Mouse (Mus musculus) limb, embryonic 10.5 days (tissue): ENCODE measurements around the gene C1qtnf1. TPM values are rescaled to one million over a fixed set of nuclear protein-coding genes. Genes with fewer than 3 reads are reported as not detected.
A peak's percentile ranks its signal among the peaks of the same experiment; 100 is the strongest.

Experiments used
- DNase-seq: peaks from one replicate; pipeline ENCODE4 v3.0.0-alpha.2; 2017; ENCODE audit warnings: low spot score
- H3K27ac ChIP-seq: fragments of 300-500 bp; sonication (generic); 2 replicates; pipeline ENCODE4 v1.5.1; 2016; ENCODE audit warnings: mild to moderate bottlenecking
- H3K27me3 ChIP-seq: fragments of 300-500 bp; sonication (generic); 2 replicates; pipeline ENCODE4 v1.6.1; 2016; ENCODE audit warnings: low read depth, mild to moderate bottlenecking; ENCODE audit not compliant: poor library complexity, severe bottlenecking
- H3K36me3 ChIP-seq: fragments of 300-500 bp; sonication (generic); 2 replicates; pipeline ENCODE4 v1.6.1; 2016; ENCODE audit warnings: mild to moderate bottlenecking, moderate library complexity
- H3K4me1 ChIP-seq: fragments of 300-500 bp; sonication (generic); 2 replicates; pipeline ENCODE4 v1.6.1; 2016
- H3K4me3 ChIP-seq: fragments of 300-500 bp; sonication (generic); 2 replicates; pipeline ENCODE4 v1.5.1; 2016; ENCODE audit warnings: mild to moderate bottlenecking, moderate library complexity
- H3K9me3 ChIP-seq: fragments of 300-500 bp; sonication (generic); replicated peaks from 2 replicates; pipeline ENCODE4 v1.6.1; 2016; ENCODE audit warnings: mild to moderate bottlenecking
- WGBS: fragments of 180-500 bp; shearing (Covaris S2); methylation state at CpG from one replicate; pipeline ENCODE4 v1.1.7; 2016; 5-methylcytosine and 5-hydroxymethylcytosine counted together
- polyA plus RNA-seq: library from polyadenylated mRNA; unstranded; fragments of >200 nt; fragmentation: Nextera tagmentation; extraction: Ambion mirVana; gene quantifications from 2 replicates; pipeline ENCODE4 v1.2.1, GENCODE M21; 2016

The C1qtnf1 gene
- polyA plus RNA-seq, 1 experiment from 2014 or later = 3.1 TPM

- Histone ChIP-seq H3K27me3 (peaks cover 27% of the 10 kb centered on the region), H3K4me1 (peaks cover 67% of the 10 kb centered on the region), H3K36me3 (peaks cover 44% of the 10 kb centered on the region), H3K9me3 (no peaks in the 10 kb centered on the region), H3K27ac (peak overlapping the region; percentile 39; the same call in 1 of the 2 replicates), H3K4me3 (no peak overlapping the region)
- no peak for DNase-seq
- WGBS = 73% methylated on average over 8 of the region's 8 CpGs
Observed at GRCm38 (mm10) chr11:118488191-118488906, 60.3 kb downstream of the C1qtnf1 start.

DNA sequence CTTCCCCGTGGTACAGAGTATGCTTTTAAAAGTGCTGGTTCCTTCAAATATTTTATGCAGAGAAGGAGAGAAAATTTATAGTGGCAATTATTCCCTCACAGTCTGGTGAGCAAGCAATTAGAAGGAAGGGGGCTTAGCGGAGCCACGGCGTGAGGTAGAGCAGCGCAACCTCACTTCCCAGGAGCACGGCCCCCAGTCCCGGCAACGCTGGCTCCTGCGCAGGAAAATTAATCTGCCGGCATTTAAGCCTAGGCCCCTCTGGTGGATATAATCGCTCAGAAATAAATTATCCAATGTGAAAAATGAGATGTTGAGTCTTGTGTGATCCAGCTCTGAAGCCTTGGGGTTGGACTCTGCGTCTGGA, 60.9 kb downstream of the C1qtnf1 start:
- H3K4me1 ChIP-seq = peaks cover 62% of the 10 kb centered on the region
- peaks cover 27% of the 10 kb centered on the region for H3K27me3 ChIP-seq
- H3K27ac ChIP-seq = peak overlapping the region; percentile 39; the same call in 1 of the 2 replicates
- no peak for DNase-seq
- 76% methylated on average over 12 of the region's 12 CpGs for WGBS
- no peak overlapping the region for H3K4me3 ChIP-seq
- peaks cover 39% of the 10 kb centered on the region for H3K36me3 ChIP-seq
- no peaks in the 10 kb centered on the region for H3K9me3 ChIP-seq

DNA sequence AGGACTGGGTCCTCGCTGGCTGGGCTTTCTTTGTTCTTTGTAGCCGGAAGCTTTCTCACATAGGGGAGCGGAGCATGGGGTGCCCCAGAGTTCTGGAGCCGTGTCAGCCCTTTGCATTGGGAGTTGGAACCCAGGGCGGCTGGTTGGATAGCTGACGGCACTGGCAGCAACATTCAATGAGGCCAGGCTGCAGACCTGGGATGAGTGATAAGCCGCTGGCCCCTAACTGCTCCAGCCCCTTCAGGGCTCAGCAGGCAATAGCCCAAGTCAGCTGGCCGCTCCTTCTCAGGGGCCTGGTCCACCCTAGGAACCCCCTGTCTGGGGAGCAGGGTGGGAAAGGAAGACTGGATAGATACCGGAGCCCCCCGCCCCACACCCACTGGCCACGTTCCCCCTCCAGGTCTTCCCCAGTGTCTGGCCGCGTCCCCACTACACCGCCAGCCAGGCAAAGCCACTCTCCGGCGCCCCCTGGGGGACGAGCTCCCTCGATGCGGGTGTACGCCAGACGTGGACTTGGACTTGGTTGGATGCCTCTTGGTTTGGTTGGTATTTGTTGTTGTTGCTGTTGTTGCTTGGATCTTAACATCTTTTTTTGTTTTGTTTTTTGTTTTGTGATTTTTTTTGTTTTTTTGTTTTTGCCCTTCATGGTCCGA, 62.7 kb downstream of the C1qtnf1 start:
- peak; percentile 90 for DNase-seq
- peaks cover 31% of the 10 kb centered on the region for H3K27me3 ChIP-seq
- WGBS = 20% methylated on average over 22 of the region's 22 CpGs
- peak overlapping the region; percentile 32 for H3K27ac ChIP-seq
- H3K9me3 ChIP-seq = no peaks in the 10 kb centered on the region
- peaks cover 21% of the 10 kb centered on the region for H3K36me3 ChIP-seq
- H3K4me1 ChIP-seq = peaks cover 55% of the 10 kb centered on the region
- H3K4me3 ChIP-seq = peak overlapping the region; percentile 29; the same call in 1 of the 2 replicates

- no peak for DNase-seq
- Histone ChIP-seq H3K4me3 (no peak overlapping the region), H3K27ac (no peak overlapping the region), H3K4me1 (peaks cover 53% of the 10 kb centered on the region), H3K36me3 (peaks cover 17% of the 10 kb centered on the region), H3K27me3 (peaks cover 33% of the 10 kb centered on the region), H3K9me3 (no peaks in the 10 kb centered on the region)
- 89% methylated on average over 7 of the region's 7 CpGs for WGBS
Observed at GRCm38 (mm10) chr11:118491230-118491629, 63.2 kb downstream of the C1qtnf1 start.

DNA sequence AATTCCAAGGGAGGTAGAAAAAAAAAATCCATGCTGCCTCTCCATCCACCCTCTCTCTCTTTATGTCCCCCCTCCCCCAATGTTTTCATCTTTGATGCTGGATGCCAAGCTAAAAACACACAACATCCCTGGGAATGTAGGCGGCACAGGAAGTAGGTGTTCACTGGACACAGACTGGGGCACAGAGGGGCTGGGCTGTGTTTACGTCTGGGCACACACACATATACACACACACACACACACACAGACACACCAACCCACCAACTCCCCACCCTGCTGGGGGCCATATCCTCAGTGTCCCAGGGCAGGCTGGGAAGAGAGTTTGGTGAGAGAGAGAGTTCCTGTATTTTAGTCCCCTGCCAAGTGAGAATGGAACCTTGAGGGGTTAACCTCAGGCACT, 65.5 kb downstream of the C1qtnf1 start:
- Histone ChIP-seq H3K27ac (no peak overlapping the region; the same call in 1 of the 2 replicates), H3K36me3 (no peaks in the 10 kb centered on the region), H3K9me3 (no peaks in the 10 kb centered on the region), H3K4me1 (peaks cover 42% of the 10 kb centered on the region), H3K27me3 (peaks cover 40% of the 10 kb centered on the region), H3K4me3 (no peak overlapping the region)
- 73% methylated on average over 2 of the region's 2 CpGs for WGBS
- no peak for DNase-seq

DNA sequence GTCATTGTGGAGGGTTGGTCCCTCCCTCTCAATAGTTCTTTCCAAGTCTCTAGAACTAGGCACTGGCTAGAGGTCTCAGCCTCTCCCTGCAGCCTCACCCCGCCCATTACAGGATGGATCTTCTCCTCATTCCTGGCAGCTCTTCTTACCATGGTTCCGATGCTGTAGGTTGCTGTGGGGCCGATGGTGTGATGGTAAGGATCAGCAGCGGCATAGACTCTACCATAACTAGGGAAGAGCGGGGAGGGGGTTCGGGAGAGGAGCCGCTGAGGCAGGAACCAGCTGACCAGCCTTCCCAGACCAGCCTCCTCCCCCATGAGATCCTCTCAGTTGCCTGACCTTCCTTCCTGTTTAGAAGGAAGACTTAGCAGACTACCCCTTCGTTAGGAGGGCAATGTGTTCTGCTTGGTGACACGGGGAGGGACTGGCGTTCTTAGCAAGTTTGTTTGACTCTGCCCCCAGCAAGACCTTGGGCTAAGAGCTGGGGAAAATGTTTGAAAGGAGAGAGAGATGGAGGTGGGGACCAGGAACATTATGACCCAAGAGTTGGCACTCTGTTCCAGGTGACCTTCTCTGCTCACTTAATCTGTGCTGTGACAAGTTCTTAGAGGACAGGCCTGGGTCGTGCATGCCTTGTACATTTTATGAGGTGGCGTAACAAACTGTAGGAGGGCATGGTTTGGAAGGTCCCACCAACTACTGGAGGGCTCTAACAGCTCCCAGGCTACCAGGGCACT, 66.2 kb downstream of the C1qtnf1 start:
- no peak for DNase-seq
- peaks cover 35% of the 10 kb centered on the region for H3K4me1 ChIP-seq
- WGBS = 80% methylated on average over 12 of the region's 12 CpGs
- H3K4me3 ChIP-seq = no peak overlapping the region
- H3K27ac ChIP-seq = no peak overlapping the region
- no peaks in the 10 kb centered on the region for H3K36me3 ChIP-seq
- peaks cover 33% of the 10 kb centered on the region for H3K27me3 ChIP-seq
- no peaks in the 10 kb centered on the region for H3K9me3 ChIP-seq

- no peak for DNase-seq
- H3K27ac ChIP-seq = peak overlapping the region; percentile 38; the same call in 1 of the 2 replicates
- H3K36me3 ChIP-seq = no peaks in the 10 kb centered on the region
- WGBS = 44% methylated on average over 5 of the region's 5 CpGs
- peaks cover 25% of the 10 kb centered on the region for H3K27me3 ChIP-seq
- no peaks in the 10 kb centered on the region for H3K9me3 ChIP-seq
- peaks cover 31% of the 10 kb centered on the region for H3K4me1 ChIP-seq
- no peak overlapping the region for H3K4me3 ChIP-seq
Observed at GRCm38 (mm10) chr11:118495065-118495464, 67.1 kb downstream of the C1qtnf1 start.

DNA sequence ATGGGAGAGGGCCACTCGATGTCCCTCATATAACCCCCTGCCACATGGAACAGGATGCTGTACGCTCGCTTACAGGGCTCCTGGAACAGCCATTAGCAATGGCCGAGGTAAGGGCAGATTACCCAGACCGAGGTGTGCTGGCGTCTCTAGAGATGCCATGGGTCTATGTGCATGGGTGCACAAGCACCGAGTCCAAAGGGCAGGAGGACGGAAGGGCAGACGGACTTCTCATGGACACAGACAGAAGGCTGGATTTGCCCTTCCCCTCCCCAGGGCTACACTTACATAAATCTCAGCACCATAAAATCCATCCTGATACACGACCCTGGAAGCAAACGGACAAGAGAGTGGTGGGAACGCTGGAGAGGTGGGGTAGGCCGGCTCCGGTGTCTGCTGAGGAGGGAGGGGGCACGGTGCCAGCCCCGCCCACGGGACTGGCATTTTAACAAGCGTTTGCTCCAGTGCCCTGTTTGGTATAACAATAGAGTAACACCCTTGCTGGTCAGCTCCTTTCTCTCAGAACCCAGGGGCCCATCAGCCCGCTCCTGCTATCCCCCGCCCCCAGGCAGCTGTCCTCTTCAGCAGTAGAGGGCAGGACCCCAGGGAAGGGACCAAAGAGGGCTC, 68.2 kb downstream of the C1qtnf1 start:
- Histone ChIP-seq H3K27ac (no peak overlapping the region), H3K4me1 (peaks cover 24% of the 10 kb centered on the region), H3K36me3 (no peaks in the 10 kb centered on the region), H3K4me3 (no peak overlapping the region), H3K9me3 (no peaks in the 10 kb centered on the region), H3K27me3 (peaks cover 18% of the 10 kb centered on the region; the same call in 1 of the 2 replicates)
- DNase-seq = no peak
- 57% methylated on average over 20 of the region's 20 CpGs for WGBS

Other genes starting within 250 kb of the C1qtnf1 start
- gene Cyth1, start 179.6 kb upstream of the C1qtnf1 start, polyA plus RNA-seq = 17.9 and 22.6 TPM in 2 replicates
- gene Usp36, start 138.0 kb upstream of the C1qtnf1 start, polyA plus RNA-seq = 25.6 and 27.4 TPM in 2 replicates
- gene Cep295nl, start 85.7 kb upstream of the C1qtnf1 start, polyA plus RNA-seq = 0.61 and 1.1 TPM in 2 replicates
- gene Timp2, start 72.5 kb upstream of the C1qtnf1 start, polyA plus RNA-seq = 35.4 and 49.6 TPM in 2 replicates
- gene Lgals3bp, start 26.1 kb upstream of the C1qtnf1 start, polyA plus RNA-seq = 2.7 and 3.4 TPM in 2 replicates
- 24.1 and 25.9 TPM in 2 replicates for gene Cant1, start 9.1 kb upstream of the C1qtnf1 start, polyA plus RNA-seq
- gene Engase, start 48.6 kb downstream of the C1qtnf1 start, polyA plus RNA-seq = 7.1 and 8.8 TPM in 2 replicates